Mouse (Mus musculus) lung, embryonic 14.5 days (tissue): ENCODE measurements around the gene Ddx6. TPM values are rescaled to one million over a fixed set of nuclear protein-coding genes. Genes with fewer than 3 reads are reported as not detected.
A peak's percentile ranks its signal among the peaks of the same experiment; 100 is the strongest.

Source experiments
- ATAC-seq: fragments of 200-750 bp; cut with Nextera tagmentation; 2 replicates; pipeline ENCODE4 v1.8.0; 2017; ENCODE audit warnings: mild to moderate bottlenecking, moderate TSS enrichment, moderate library complexity; ENCODE audit not compliant: insufficient read depth
- DNase-seq: peaks from one replicate; pipeline ENCODE4 v3.0.0-alpha.2; 2015
- H3K27ac ChIP-seq: fragments of 300-500 bp; sonication (generic); 2 replicates; pipeline ENCODE4 v1.5.1; 2014; ENCODE audit warnings: low read depth, mild to moderate bottlenecking, moderate library complexity
- H3K27me3 ChIP-seq: fragments of 300-500 bp; sonication (generic); 2 replicates; pipeline ENCODE4 v1.6.1; 2014; ENCODE audit warnings: low read length, control low read depth; ENCODE audit not compliant: insufficient read depth
- H3K36me3 ChIP-seq: fragments of 300-500 bp; sonication (generic); 2 replicates; pipeline ENCODE4 v1.6.1; 2014; ENCODE audit warnings: control low read depth; ENCODE audit not compliant: insufficient read depth
- H3K4me1 ChIP-seq: fragments of 300-500 bp; sonication (generic); 2 replicates; pipeline ENCODE4 v1.6.1; 2014; ENCODE audit warnings: antibody characterized with exemption, control low read depth; ENCODE audit not compliant: insufficient read depth
- H3K4me2 ChIP-seq: fragments of 300-500 bp; sonication (generic); 2 replicates; pipeline ENCODE4 v1.6.1; 2014; ENCODE audit warnings: mild to moderate bottlenecking
- H3K4me3 ChIP-seq: fragments of 300-500 bp; sonication (generic); 2 replicates; pipeline ENCODE4 v1.5.1; 2014; ENCODE audit warnings: low read depth, low read length
- H3K9ac ChIP-seq: fragments of 300-500 bp; sonication (generic); 2 replicates; pipeline ENCODE4 v1.6.1; 2014
- H3K9me3 ChIP-seq: fragments of 300-500 bp; sonication (generic); 2 replicates; pipeline ENCODE4 v1.6.1; 2016; ENCODE audit warnings: low read depth, low read length, control low read depth
- CTCF ChIP-seq: IDR thresholded peaks from 2 replicates; pipeline ENCODE4 v1.5.1; 2016; ENCODE audit warnings: antibody characterized with exemption, low read depth
- WGBS: fragments of 180-500 bp; shearing (Covaris S2); extraction: QIAGEN DNeasy Blood & Tissue Kit; methylation state at CpG from one replicate; pipeline ENCODE4 v1.1.7; 2014; 5-methylcytosine and 5-hydroxymethylcytosine counted together
- polyA plus RNA-seq: library from polyadenylated mRNA; unstranded; fragments of >200 nt; fragmentation: Nextera tagmentation; extraction: Ambion mirVana; gene quantifications from 2 replicates; pipeline ENCODE4 v1.2.1, GENCODE M21; 2014

The Ddx6 gene
- polyA plus RNA-seq, 1 experiment from 2014 or later = 21.6 TPM

- no peak for TF ChIP-seq CTCF
- H3K4me2 ChIP-seq = no peak overlapping the region
Measured at GRCm38 (mm10) chr9:44648881-44649281, 44.2 kb downstream of the Ddx6 start.

DNA sequence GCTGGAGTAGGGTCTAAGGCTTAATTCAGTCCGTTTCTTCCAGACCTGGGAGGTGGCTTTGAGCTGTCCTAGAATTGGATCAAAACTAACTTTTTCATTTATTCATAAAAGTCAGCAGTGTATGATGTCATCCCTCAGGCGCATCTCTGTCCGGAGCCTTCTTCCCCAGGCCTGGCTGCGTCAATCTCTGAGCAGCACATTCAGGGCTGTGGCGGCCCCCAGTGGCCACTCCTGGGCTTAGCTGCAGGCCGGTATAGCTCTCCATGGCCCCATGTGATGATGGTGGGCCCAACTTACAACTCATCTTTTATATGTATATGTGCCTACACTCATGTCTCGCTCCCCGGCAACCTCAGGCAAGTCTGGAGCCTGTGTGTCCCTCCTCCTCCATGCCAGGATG lies 47.3 kb downstream of the Ddx6 start:
- ATAC-seq (peak; percentile 73; the same call in 1 of the 2 replicates), DNase-seq (peak; percentile 83)
- peak; percentile 90 for TF ChIP-seq CTCF
- H3K27me3 ChIP-seq = no peaks in the 10 kb centered on the region
- no peak overlapping the region for H3K4me2 ChIP-seq
- no peak overlapping the region for H3K27ac ChIP-seq
- H3K4me1 ChIP-seq = no peaks in the 10 kb centered on the region
- H3K9me3 ChIP-seq = no peaks in the 10 kb centered on the region
- no peak overlapping the region for H3K4me3 ChIP-seq
- H3K36me3 ChIP-seq = no peaks in the 10 kb centered on the region
- H3K9ac ChIP-seq = no peak overlapping the region
- WGBS = 9% methylated on average over 8 of the region's 8 CpGs

More at GRCm38 (mm10) chr9:44648881-44649281, 44.2 kb downstream of the Ddx6 start:
- Histone ChIP-seq H3K36me3 (no peaks in the 10 kb centered on the region), H3K4me1 (no peaks in the 10 kb centered on the region), H3K27ac (no peak overlapping the region), H3K27me3 (no peaks in the 10 kb centered on the region), H3K9ac (no peak overlapping the region), H3K4me3 (no peak overlapping the region), H3K9me3 (no peaks in the 10 kb centered on the region)
- WGBS = 63% methylated on average over 7 of the region's 7 CpGs
- DNase-seq (no peak), ATAC-seq (no peak)

DNA sequence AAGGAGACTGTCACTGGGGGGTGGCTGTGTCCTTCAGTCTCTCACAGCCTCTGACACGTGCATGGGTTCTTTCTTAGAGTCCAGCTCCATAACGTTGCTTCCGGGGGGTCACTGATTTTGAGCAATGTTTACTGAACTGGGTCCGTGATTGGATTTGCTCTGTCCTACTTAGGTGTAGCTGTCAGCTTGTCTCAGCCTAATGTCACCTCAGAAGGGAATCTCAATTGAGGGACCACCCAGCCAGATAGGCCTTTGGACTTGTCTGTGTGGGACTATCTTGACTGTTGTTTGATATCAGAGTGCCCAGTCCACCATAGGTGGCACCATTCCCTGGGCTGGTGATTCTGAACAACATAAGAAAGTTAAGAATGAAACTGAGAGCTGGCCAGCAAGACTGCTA lies 49.2 kb downstream of the Ddx6 start:
- Histone ChIP-seq H3K4me2 (no peak overlapping the region), H3K9ac (no peak overlapping the region), H3K36me3 (no peaks in the 10 kb centered on the region), H3K27ac (no peak overlapping the region), H3K9me3 (no peaks in the 10 kb centered on the region), H3K4me1 (no peaks in the 10 kb centered on the region), H3K27me3 (no peaks in the 10 kb centered on the region), H3K4me3 (no peak overlapping the region)
- no peak for TF ChIP-seq CTCF
- ATAC-seq = no peak
- 57% methylated on average over 4 of the region's 4 CpGs for WGBS
- no peak for DNase-seq

DNA sequence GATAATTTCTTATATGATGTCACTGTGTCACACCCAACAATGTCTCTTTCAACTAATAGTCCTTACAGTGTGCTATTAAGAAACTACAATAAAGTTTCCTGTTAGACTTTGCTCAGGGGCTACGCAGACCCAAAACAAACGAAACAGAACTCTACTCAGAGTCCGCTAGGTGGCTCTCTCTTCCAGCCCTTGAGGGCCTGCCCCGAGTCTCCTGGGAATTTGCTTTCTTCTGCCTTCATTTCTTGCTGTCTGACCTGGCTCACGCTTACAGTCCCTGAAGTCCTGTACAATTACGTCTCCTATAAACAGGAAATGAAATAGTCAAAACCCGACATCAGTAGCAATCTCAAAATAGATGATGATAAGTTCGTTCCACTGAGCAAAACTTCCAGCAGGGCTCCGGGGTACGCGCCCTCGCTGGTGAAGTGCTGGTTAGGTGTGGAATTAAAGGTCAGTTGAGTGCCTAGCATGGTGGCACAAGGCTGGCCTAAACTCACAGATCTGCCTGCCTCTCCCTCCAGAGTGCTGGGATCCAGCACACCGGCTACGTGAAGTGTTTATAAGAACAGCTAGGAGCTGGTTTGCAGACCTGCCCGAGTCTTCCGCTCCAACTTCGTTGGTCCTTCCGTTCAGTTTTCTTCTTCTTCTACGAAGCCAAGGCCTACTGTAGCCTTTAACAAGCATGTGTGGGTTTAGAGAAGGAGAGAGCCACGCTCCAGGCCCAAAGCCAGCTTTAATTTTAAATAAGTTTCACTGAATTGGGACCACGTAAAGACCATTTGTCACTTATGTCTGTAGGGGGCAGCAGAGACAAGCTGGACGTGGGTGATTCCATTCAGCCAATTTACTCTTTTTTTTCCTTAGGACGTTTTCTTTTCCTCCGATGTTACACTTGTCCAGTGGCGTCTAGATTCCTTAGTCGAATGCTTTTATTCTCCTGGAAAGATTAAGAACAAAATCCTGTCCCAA lies 50.7 kb downstream of the Ddx6 start:
- Histone ChIP-seq H3K4me2 (peak overlapping the region; percentile 63), H3K9ac (peak overlapping the region; percentile 23; the same call in 1 of the 2 replicates), H3K9me3 (no peaks in the 10 kb centered on the region), H3K4me3 (peak overlapping the region; percentile 26), H3K4me1 (no peaks in the 10 kb centered on the region), H3K27ac (peak overlapping the region; percentile 36; the same call in 1 of the 2 replicates), H3K36me3 (no peaks in the 10 kb centered on the region), H3K27me3 (no peaks in the 10 kb centered on the region)
- 22% methylated on average over 26 of the region's 26 CpGs for whole genome bisulfite sequencing
- DNase-seq (peak; percentile 95), ATAC-seq (peak; percentile 79)
- TF ChIP-seq CTCF = peak; percentile 82

- Histone ChIP-seq H3K4me2 (no peak overlapping the region), H3K27ac (no peak overlapping the region), H3K9ac (no peak overlapping the region), H3K4me3 (no peak overlapping the region), H3K36me3 (no peaks in the 10 kb centered on the region), H3K27me3 (no peaks in the 10 kb centered on the region), H3K9me3 (no peaks in the 10 kb centered on the region), H3K4me1 (no peaks in the 10 kb centered on the region)
- no peak for TF ChIP-seq CTCF
- no peak for ATAC-seq
- no peak for DNase-seq
- 81% methylated on average over 6 of the region's 6 CpGs for WGBS
Measured at GRCm38 (mm10) chr9:44663706-44664105, 59.0 kb downstream of the Ddx6 start.

DNA sequence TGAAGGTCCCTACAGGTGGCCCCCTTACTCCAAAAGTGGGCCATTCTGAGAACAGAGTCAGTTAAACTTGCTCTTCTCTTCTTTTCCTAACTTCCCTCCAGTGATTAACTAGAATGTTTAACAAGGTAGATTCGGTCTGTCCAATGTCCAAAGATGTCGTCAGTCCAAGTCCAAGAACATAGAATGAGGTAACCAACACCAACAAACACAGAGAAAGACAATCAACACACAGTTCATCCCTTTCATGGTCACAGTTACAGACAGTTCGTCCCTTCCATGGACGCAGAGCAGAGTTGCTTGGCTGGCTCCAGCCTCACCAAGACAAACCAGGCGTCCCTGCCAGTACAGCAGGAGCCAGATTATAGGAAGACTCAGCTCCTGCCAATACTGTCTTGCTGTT lies 66.7 kb downstream of the Ddx6 start:
- Histone ChIP-seq H3K36me3 (no peaks in the 10 kb centered on the region), H3K9me3 (no peaks in the 10 kb centered on the region), H3K4me3 (no peak overlapping the region), H3K9ac (no peak overlapping the region), H3K27ac (no peak overlapping the region), H3K27me3 (no peaks in the 10 kb centered on the region), H3K4me1 (no peaks in the 10 kb centered on the region), H3K4me2 (no peak overlapping the region)
- TF ChIP-seq CTCF = no peak
- no peak for DNase-seq
- ATAC-seq = no peak
- 89% methylated on average over 5 of the region's 5 CpGs for WGBS

GRCm38 (mm10) chr9:44672291-44672865 lies 67.7 kb downstream of the Ddx6 start:
- Histone ChIP-seq H3K4me3 (no peak overlapping the region), H3K4me1 (no peaks in the 10 kb centered on the region), H3K36me3 (no peaks in the 10 kb centered on the region), H3K27me3 (no peaks in the 10 kb centered on the region), H3K9ac (no peak overlapping the region), H3K4me2 (no peak overlapping the region), H3K9me3 (no peaks in the 10 kb centered on the region), H3K27ac (no peak overlapping the region)
- 65% methylated on average over 2 of the region's 2 CpGs for WGBS
- no peak for DNase-seq
- no peak for ATAC-seq
- TF ChIP-seq CTCF = no peak
